Mouse (Mus musculus) R1 (cell line): ENCODE results near the gene Mettl11b.

ENCODE experiments used
- DNase-seq: peaks from one replicate; pipeline ENCODE4 v3.0.0-alpha.2; 2018; ENCODE audit warnings: low read depth, low spot score

Gene Mettl11b

GRCm38 (mm10) chr1:163725106-163725759, at the start of gene Mettl11b:
Gene Mettl11b, minus strand, starts transcription at chr1:163725232.
- DNase-seq: peak; percentile 12

- DNase-seq: no peak
These were observed 32.6 kb upstream of the Mettl11b start for GRCm38 (mm10) chr1:163757462-163758207.

DNA sequence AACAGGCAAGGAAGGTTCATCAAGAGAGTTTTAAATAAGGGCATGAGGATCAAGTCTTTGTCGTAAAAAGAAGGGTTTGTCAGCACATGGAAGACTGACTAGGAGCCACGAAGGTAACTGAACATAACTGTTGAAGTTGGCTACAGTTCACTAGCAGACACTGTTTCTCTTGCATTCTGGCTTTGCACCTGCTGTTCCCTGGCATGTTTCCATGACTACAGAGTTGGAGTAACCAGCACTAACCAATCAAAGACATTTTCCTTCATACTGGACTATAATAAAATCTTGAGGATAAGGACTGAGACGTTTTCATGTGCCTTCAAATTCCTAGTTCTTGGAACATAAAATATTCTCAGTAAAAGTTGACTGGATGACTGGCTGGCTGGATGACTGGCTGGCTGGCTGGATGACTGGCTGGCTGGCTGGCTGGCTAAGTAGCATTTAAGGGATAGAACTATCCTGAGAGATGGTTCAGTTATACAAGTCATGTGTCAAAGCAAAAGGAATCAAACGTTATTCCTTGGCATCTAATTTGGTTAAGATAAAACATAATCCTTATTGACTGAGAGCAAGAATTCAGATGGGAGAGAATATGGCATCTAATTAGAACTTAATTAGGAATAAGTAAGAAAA, 26.4 kb upstream of the Mettl11b start:
- no peak for DNase-seq

DNA sequence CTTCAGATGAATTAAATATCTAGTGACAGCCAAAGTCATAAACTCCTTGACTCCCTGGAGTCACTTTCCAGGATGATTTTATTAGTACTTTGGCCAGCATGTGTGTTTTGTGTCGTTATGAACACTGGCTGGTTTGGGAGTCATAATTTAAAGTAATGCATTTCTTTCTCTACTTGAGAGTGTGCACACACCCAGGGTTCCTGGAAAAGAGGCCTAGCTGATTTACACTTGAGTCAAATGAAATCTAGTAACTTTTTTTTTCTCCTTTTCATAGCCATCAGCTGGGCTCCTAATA, 12.2 kb upstream of the Mettl11b start:
- DNase-seq: no peak

GRCm38 (mm10) chr1:163736441-163737238, 11.6 kb upstream of the Mettl11b start:
- DNase-seq: no peak

DNA sequence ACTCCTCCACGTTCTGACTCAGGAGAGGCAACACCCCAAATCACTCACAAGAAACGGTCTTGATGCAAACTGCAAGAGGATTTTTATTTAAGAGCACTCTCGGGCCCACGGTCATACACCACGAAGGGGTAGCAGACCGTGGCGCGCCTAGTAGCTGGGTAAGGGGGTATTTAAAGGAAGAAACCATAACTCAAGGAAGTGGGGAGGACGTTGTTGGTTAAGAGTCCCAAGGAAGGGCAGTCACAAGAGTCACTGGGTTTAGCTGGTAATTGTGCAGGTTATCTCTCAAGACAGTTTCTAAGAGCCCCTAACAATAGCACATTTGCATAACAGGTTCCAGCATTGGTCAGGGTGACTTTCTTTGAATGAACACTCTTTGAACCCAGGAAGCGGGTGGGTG, 6.1 kb upstream of the Mettl11b start:
- DNase-seq: peak; percentile 76

- no peak for DNase-seq
These were observed 1.1 kb downstream of the Mettl11b start for GRCm38 (mm10) chr1:163723913-163724312.

- DNase-seq: no peak
These were observed 16.4 kb downstream of the Mettl11b start for GRCm38 (mm10) chr1:163708618-163709017.

GRCm38 (mm10) chr1:163700571-163700970, 24.5 kb downstream of the Mettl11b start:
- no peak for DNase-seq

DNA sequence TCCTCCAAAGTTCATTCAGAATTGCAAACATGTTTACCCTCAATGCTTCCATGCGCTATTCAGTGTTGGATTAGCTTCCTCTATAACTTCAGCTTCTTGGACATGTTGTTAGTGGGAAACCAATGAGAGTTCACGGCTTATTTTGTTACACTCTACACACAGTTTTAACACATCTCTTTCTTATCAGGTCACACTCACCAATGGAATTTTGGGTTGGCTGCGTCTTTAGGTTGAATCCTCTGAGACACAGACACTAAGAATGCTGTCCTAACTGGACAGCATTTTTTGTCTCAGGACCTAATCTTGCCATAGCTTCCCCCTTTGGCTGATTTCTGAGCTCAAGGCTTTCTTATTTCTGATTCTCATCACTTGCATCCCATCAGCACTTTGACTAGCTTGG, 25.3 kb downstream of the Mettl11b start:
- no peak for DNase-seq

DNA sequence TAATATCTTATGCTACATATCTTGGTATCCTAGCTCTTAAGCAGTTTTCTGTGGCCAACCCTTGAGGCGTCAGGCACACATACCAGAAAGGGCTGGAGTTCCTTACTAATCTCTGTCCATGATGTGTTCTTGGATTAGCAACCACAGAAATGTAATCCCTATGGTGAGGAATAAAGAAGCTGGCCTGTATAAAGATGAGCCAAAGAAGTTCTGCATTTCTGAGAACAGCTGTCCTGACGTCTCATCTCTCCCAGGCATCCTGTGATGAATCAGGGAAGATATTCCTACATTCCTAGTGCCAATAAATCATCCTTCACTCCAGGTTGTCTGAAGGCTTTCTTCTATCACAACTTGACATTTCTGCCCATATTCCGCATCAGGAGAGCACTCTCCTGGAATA, 33.2 kb downstream of the Mettl11b start:
- DNase-seq: no peak

DNA sequence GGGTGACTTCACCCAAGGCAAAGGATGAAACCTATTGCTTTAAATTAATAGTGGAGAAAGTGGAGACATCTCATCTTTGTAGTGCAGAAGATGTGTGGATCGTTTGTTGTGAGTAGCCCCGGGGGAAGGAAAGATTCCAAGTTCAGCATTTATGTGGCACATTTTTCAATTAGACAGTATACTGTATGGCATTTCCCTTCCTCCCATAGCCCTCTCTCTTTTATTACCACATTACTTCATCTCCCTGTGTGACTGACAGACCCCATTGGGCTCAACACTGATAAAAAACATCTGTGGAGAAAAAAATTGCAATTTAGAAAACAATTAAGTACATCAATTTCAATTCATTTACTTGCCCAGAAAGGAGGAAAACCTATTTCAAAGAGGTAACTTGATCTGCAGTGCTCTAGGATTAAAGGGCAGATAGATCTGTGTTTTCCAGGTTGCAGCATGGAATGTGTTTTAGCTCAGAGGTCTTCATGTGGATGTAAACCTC, 42.0 kb downstream of the Mettl11b start:
- no peak for DNase-seq

DNA sequence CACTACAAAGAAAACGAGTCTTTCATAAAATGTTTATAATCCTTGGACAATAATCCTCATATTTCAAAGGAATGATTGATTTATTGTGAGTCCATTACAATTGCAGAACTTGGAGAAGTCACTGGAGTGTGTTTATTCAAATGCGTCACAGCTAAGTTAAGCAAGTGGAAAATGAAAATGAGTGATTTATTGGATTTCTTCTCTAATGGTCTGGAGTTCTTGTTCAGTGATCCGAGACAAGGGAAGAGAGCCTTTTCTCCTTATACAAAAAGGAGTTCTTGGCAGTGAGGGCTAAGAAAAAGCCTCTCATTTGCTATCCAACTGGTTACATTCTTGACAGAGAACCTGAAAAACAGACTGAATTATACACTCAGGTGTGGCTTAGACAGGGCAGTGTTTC, 42.9 kb downstream of the Mettl11b start:
- DNase-seq: no peak

DNA sequence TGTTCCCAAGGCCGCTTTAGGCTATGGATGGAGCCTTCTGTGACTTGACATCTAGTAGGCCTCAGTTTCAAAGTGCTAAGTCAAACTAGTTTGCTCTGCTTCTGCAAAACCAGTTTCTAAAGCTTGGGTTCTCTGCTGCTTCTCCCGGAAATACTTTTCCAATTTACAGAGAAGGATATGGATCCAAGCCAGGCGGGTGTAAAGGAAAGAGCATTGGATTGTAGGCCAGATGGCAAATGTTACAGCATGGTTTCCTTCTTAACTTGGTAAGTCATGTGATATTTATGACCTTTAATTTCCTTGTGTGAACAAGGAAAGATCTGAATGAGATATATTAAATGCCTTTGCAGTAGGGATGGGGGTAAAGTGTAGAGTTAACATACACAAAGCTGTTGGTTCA, 52.2 kb downstream of the Mettl11b start:
- DNase-seq: no peak

DNA sequence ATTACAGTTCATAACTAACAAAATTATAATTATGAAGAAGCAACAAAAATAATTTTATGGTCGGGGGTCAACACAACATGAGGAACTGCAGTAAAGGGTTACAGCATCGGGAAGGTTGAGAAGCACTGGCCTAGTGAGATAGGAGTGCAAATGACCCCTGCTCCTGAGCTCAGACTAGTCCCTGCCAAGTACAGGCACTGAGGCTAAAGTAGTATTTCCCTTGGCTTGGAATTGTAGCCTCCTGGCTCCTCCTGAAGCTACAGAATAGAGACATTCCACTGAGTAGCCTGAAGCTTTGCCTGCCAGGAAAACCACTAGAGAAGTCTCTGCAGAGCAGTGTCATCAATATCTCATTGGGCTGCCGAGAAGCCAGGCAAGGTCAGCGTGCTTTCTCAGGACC, 53.7 kb downstream of the Mettl11b start:
- no peak for DNase-seq

DNA sequence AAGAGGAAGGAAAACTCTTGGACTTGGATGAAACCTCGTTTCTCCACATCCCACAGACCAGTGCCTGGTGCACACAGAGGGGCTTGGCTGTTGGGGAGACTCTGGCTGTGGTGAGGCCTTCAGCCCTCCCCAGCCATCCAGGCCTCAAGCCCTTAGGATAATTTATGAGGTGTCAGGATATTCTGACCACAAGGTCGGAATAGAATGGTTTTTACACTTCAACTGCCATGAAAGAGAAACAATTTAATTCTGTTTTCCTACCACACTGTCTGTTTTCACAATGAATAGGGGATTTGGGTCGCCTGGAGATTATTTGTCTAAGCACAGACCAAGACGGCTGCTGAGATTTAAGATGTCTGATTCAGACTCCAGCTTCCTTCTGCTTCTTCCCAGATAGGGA, 54.3 kb downstream of the Mettl11b start:
- DNase-seq: no peak

GRCm38 (mm10) chr1:163669936-163670335, 55.1 kb downstream of the Mettl11b start:
- no peak for DNase-seq

- DNase-seq: no peak
These were observed 62.6 kb downstream of the Mettl11b start for GRCm38 (mm10) chr1:163662416-163662815.

DNA sequence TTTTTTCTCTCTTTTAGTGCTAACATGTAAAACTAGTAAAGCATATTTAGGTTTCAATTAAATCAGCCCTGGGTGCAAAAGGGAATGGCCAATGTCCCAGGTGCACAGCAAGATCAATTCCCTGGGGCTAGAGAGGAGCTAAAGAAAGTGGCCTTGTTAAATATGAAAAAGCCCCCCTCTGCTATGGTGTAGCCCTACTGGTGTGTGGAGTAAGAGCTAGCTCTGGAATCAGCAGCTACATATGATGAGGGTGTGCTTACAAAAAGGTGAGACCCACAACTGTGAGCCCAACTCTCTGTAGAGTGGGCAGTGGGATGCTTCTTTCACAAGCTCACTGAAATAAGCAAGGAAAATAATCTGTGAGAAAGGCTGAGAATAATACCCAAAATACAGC, 66.5 kb downstream of the Mettl11b start:
- DNase-seq: no peak

GRCm38 (mm10) chr1:163657766-163658534, 67.1 kb downstream of the Mettl11b start:
- no peak for DNase-seq

DNA sequence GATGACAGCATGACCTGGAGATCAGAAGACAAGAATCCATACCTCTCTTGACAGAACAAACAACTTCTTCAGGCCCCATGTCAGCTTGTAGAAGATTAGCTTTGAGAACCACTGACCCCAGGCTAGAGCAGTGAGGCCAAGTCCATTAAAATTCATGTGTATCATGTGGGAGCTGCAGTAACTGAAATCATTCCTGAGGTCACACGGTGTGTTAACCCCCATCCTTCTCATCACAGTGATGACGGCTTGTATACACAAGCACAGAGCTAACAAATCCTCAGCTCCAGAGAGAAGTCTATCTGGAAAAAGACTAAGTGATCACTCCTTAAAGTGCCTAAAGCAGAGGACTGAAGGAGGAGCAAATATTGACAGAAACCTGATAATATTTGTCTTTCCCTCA, 68.0 kb downstream of the Mettl11b start:
- no peak for DNase-seq
